Mouse (Mus musculus): ENCODE data around the gene Slc16a12. TPM values are rescaled to one million over a fixed set of nuclear protein-coding genes. Genes with fewer than 3 reads are reported as not detected.

Gene Slc16a12
- total and polyA plus RNA-seq, 2 experiments from 2014 or later: 7.2 to 10.3 TPM

GRCm38 (mm10) chr19:34772775-34773174, 25.7 kb upstream of the Slc16a12 start:
- peak; percentile 85 for TF ChIP-seq CTCF (IDR thresholded peaks at IDR 0.05; ENCODE audit: low read depth)
- TF ChIP-seq EP300 (IDR thresholded peaks at IDR 0.05; ENCODE audit: low read depth): no peak
- Histone ChIP-seq H3K4me3 (ENCODE audit: low read depth, low read length) (no peak overlapping the region), H3K27ac (ENCODE audit: low read depth) (no peak overlapping the region), H3K4me1 (ENCODE audit: control insufficient read depth, insufficient read depth) (no peaks in the 10 kb centered on the region), H3K9ac (replicated peaks; ENCODE audit: low read depth, low read length) (no peak overlapping the region), H3K27me3 (ENCODE audit: control insufficient read depth, insufficient read depth, low read length) (no peaks in the 10 kb centered on the region), H3K4me2 (ENCODE audit: low read depth, low read length) (no peak overlapping the region), H3K36me3 (replicated peaks; ENCODE audit: control insufficient read depth, insufficient read depth, low read length) (no peaks in the 10 kb centered on the region), H3K9me3 (replicated peaks; ENCODE audit: control insufficient read depth, low read length) (no peaks in the 10 kb centered on the region)
- 22% methylated on average over 6 of the region's 6 CpGs for WGBS
- ATAC-seq (ENCODE audit: insufficient read depth, low read depth): peak; percentile 44; the same call in 1 of the 2 replicates
- DNase-seq (ENCODE audit: low spot score): peak; percentile 55

GRCm38 (mm10) chr19:34770764-34771163, 23.7 kb upstream of the Slc16a12 start:
- Histone ChIP-seq H3K9me3 (replicated peaks; ENCODE audit: control insufficient read depth, low read length) (no peaks in the 10 kb centered on the region), H3K4me3 (ENCODE audit: low read depth, low read length) (no peak overlapping the region), H3K9ac (replicated peaks; ENCODE audit: low read depth, low read length) (no peak overlapping the region), H3K27me3 (ENCODE audit: control insufficient read depth, insufficient read depth, low read length) (no peaks in the 10 kb centered on the region), H3K4me1 (ENCODE audit: control insufficient read depth, insufficient read depth) (no peaks in the 10 kb centered on the region), H3K36me3 (replicated peaks; ENCODE audit: control insufficient read depth, insufficient read depth, low read length) (no peaks in the 10 kb centered on the region), H3K27ac (ENCODE audit: low read depth) (no peak overlapping the region), H3K4me2 (ENCODE audit: low read depth, low read length) (no peak overlapping the region)
- DNase-seq (ENCODE audit: low spot score) (no peak), ATAC-seq (ENCODE audit: insufficient read depth, low read depth) (no peak)
- no peak for TF ChIP-seq EP300 (IDR thresholded peaks at IDR 0.05; ENCODE audit: low read depth)
- no peak for TF ChIP-seq CTCF (IDR thresholded peaks at IDR 0.05; ENCODE audit: low read depth)
- 82% methylated on average over 6 of the region's 6 CpGs for WGBS

GRCm38 (mm10) chr19:34758754-34759153, 11.7 kb upstream of the Slc16a12 start:
- no peaks in the 10 kb centered on the region for H3K36me3 ChIP-seq (replicated peaks; ENCODE audit: control insufficient read depth, insufficient read depth, low read length)
- peak overlapping the region; percentile 50; the same call in 1 of the 2 replicates for H3K27ac ChIP-seq (ENCODE audit: low read depth)
- no peaks in the 10 kb centered on the region for H3K27me3 ChIP-seq (ENCODE audit: control insufficient read depth, insufficient read depth, low read length)
- TF ChIP-seq CTCF (IDR thresholded peaks at IDR 0.05; ENCODE audit: low read depth) (no peak), EP300 (IDR thresholded peaks at IDR 0.05; ENCODE audit: low read depth) (peak; percentile 89)
- DNase-seq (ENCODE audit: low spot score) (peak; percentile 66), ATAC-seq (ENCODE audit: insufficient read depth, low read depth) (peak; percentile 90)
- H3K4me3 ChIP-seq (ENCODE audit: low read depth, low read length): no peak overlapping the region
- H3K9me3 ChIP-seq (replicated peaks; ENCODE audit: control insufficient read depth, low read length): no peaks in the 10 kb centered on the region
- H3K4me2 ChIP-seq (ENCODE audit: low read depth, low read length): no peak overlapping the region
- WGBS: 11% methylated on average over 1 of the region's 1 CpGs
- no peak overlapping the region for H3K9ac ChIP-seq (replicated peaks; ENCODE audit: low read depth, low read length)
- H3K4me1 ChIP-seq (ENCODE audit: control insufficient read depth, insufficient read depth): peaks cover 11% of the 10 kb centered on the region; the same call in 1 of the 2 replicates

DNA sequence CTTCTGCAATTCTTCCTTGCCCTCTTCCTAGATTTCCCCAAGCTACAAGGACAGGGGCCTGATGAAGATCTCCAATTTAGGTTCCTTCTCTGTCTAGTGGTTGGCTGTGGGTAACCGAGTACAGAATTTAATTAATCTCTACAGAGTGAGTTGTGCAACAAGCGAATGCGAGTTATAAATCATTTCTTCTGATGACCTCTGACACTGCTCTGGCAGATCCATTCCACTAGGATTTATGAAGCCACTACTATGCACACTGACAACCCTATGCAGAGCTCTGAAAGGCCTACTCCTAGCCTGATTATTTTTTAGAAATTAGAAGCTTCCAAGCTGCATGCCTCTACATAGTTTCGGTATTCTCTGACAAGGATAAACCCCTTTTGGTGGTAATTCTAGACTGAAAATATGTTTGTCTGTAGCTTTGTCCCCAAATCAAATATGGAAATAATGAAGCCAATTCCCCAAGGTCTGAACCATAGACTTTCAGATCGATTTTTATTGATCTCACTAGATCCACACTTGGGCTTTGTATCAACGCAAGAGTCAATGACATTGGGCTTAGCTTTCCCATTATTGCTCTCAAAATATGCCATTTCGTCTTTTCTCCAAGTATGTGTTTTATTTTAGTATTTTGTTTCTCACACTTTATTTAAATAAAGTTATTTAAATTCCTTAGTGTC, 9.6 kb upstream of the Slc16a12 start:
- Histone ChIP-seq H3K9ac (replicated peaks; ENCODE audit: low read depth, low read length) (no peak overlapping the region), H3K9me3 (replicated peaks; ENCODE audit: control insufficient read depth, low read length) (no peaks in the 10 kb centered on the region), H3K36me3 (replicated peaks; ENCODE audit: control insufficient read depth, insufficient read depth, low read length) (no peaks in the 10 kb centered on the region), H3K27ac (ENCODE audit: low read depth) (no peak overlapping the region), H3K27me3 (ENCODE audit: control insufficient read depth, insufficient read depth, low read length) (no peaks in the 10 kb centered on the region), H3K4me2 (ENCODE audit: low read depth, low read length) (no peak overlapping the region), H3K4me3 (ENCODE audit: low read depth, low read length) (no peak overlapping the region), H3K4me1 (ENCODE audit: control insufficient read depth, insufficient read depth) (peaks cover 19% of the 10 kb centered on the region; the same call in 1 of the 2 replicates)
- no peak for DNase-seq (ENCODE audit: low spot score)
- WGBS: 92% methylated on average over 7 of the region's 7 CpGs
- TF ChIP-seq EP300 (IDR thresholded peaks at IDR 0.05; ENCODE audit: low read depth): no peak
- TF ChIP-seq CTCF (IDR thresholded peaks at IDR 0.05; ENCODE audit: low read depth): no peak
- ATAC-seq (ENCODE audit: insufficient read depth, low read depth): no peak

- Histone ChIP-seq H3K4me2 (ENCODE audit: low read depth, low read length) (no peak overlapping the region), H3K4me1 (ENCODE audit: control insufficient read depth, insufficient read depth) (peaks cover 23% of the 10 kb centered on the region; the same call in 1 of the 2 replicates), H3K27me3 (ENCODE audit: control insufficient read depth, insufficient read depth, low read length) (no peaks in the 10 kb centered on the region), H3K4me3 (ENCODE audit: low read depth, low read length) (no peak overlapping the region), H3K9me3 (replicated peaks; ENCODE audit: control insufficient read depth, low read length) (no peaks in the 10 kb centered on the region), H3K36me3 (replicated peaks; ENCODE audit: control insufficient read depth, insufficient read depth, low read length) (no peaks in the 10 kb centered on the region), H3K27ac (ENCODE audit: low read depth) (no peak overlapping the region), H3K9ac (replicated peaks; ENCODE audit: low read depth, low read length) (no peak overlapping the region)
- ATAC-seq (ENCODE audit: insufficient read depth, low read depth): no peak
- TF ChIP-seq EP300 (IDR thresholded peaks at IDR 0.05; ENCODE audit: low read depth) (no peak), CTCF (IDR thresholded peaks at IDR 0.05; ENCODE audit: low read depth) (no peak)
- DNase-seq (ENCODE audit: low spot score): no peak
- WGBS: 78% methylated on average over 1 of the region's 1 CpGs
Measured at GRCm38 (mm10) chr19:34755680-34756079, 8.6 kb upstream of the Slc16a12 start.

All from heart, postnatal 0 days (tissue).